Mouse (Mus musculus) yolk sac, embryonic 10.5 days (tissue): Measurements from ENCODE around the gene Rph3a.
"Not testable (repeated sequence)": the region's sequence is repeated elsewhere in the genome, so short reads cannot be mapped to it uniquely, and the experiment has no call there.

Experiments used
- DNase-seq: peaks from one replicate; pipeline ENCODE4 v3.0.0-alpha.2; 2017; ENCODE audit warnings: low spot score

Rph3a gene

GRCm38 (mm10) chr5:120908196-120908920 is 101.5 kb downstream of the Rph3a start:
- no peak for DNase-seq

GRCm38 (mm10) chr5:120906791-120907733 is 102.8 kb downstream of the Rph3a start, which contains the start of gene Oas1a:
TSS of gene Oas1a (minus strand) at chr5:120907521.
- DNase-seq, result not testable (repeated sequence)

GRCm38 (mm10) chr5:120902056-120902455 is 107.8 kb downstream of the Rph3a start:
- DNase-seq, result no peak

- no peak for DNase-seq
These were observed 109.2 kb downstream of the Rph3a start for GRCm38 (mm10) chr5:120900666-120901065.

- DNase-seq, result no peak
These were observed 111.2 kb downstream of the Rph3a start for GRCm38 (mm10) chr5:120898726-120899125.

GRCm38 (mm10) chr5:120898307-120898706 is 111.6 kb downstream of the Rph3a start:
- no peak for DNase-seq

GRCm38 (mm10) chr5:120895231-120895900 is 114.5 kb downstream of the Rph3a start:
- no peak for DNase-seq

GRCm38 (mm10) chr5:120894692-120895091 is 115.2 kb downstream of the Rph3a start:
- not testable (repeated sequence) for DNase-seq

GRCm38 (mm10) chr5:120893866-120894265 is 116.0 kb downstream of the Rph3a start:
- not testable (repeated sequence) for DNase-seq

- no peak for DNase-seq
These were observed 117.6 kb downstream of the Rph3a start for GRCm38 (mm10) chr5:120892243-120892660.

GRCm38 (mm10) chr5:120891566-120892242 is 118.2 kb downstream of the Rph3a start:
- DNase-seq, result not testable (repeated sequence)

GRCm38 (mm10) chr5:120890991-120891390 is 118.9 kb downstream of the Rph3a start:
- no peak for DNase-seq
